Mouse (Mus musculus) left cerebral cortex, postnatal 4 days (tissue): ENCODE measurements around the gene Olfr235. TPM values are rescaled to one million over a fixed set of nuclear protein-coding genes. Genes with fewer than 3 reads are reported as not detected.
"Not testable (repeated sequence)": the region's sequence is repeated elsewhere in the genome, so short reads cannot be mapped to it uniquely, and the experiment has no call there.

Experiments
- DNase-seq: peaks from one replicate; pipeline ENCODE4 v3.0.0-alpha.2; 2022
- intact Hi-C: fragments of 180-260 bp; cut with DNase I; formaldehyde crosslinking; loops from one replicate; pipeline ENCODE4 v1.15.1; 2025
- total RNA-seq, 2 experiments: library from RNA; stranded (reverse); gene quantifications; 2 replicates each; pipeline ENCODE4 v1.2.3; 2021

Gene Olfr235
- total RNA-seq, result under 1 TPM in 1 of 2 experiments, not detected in 1; 0.18 TPM

- no peak for DNase-seq
Observed at GRCm38 (mm10) chr19:12260732-12261131, at the start of gene Olfr235. Gene Olfr235, plus strand, starts transcription at chr19:12261032.

GRCm38 (mm10) chr19:12232496-12232895, 28.3 kb upstream of the Olfr235 start, which contains the start of gene Olfr1432:
Gene Olfr1432, minus strand, starts transcription at chr19:12232596.
- DNase-seq, intact Hi-C loops: not testable (repeated sequence)

More at GRCm38 (mm10) chr19:12260732-12261131, at the start of gene Olfr235:
- intact Hi-C loops, result no loop called here

GRCm38 (mm10) chr19:12241559-12241958, 19.3 kb upstream of the Olfr235 start, which contains the start of gene Olfr262:
Gene Olfr262, minus strand, starts transcription at chr19:12241659.
- no peak for DNase-seq

GRCm38 (mm10) chr19:12279554-12279953, 18.7 kb downstream of the Olfr235 start, which contains the start of gene Olfr1434:
Gene Olfr1434, plus strand, starts transcription at chr19:12279854.
- intact Hi-C loops, result no loop called here

More at GRCm38 (mm10) chr19:12241559-12241958, 19.3 kb upstream of the Olfr235 start, which contains the start of gene Olfr262:
- intact Hi-C loops, result no loop called here

GRCm38 (mm10) chr19:12292979-12293378, 32.1 kb downstream of the Olfr235 start:
- intact Hi-C loops, result no loop called here
- no peak for DNase-seq

More at GRCm38 (mm10) chr19:12279554-12279953, 18.7 kb downstream of the Olfr235 start, which contains the start of gene Olfr1434:
- no peak for DNase-seq

- intact Hi-C loops, DNase-seq: not testable (repeated sequence)
Observed at GRCm38 (mm10) chr19:12299030-12299429, 38.2 kb downstream of the Olfr235 start, which contains the start of gene Olfr1436. Gene Olfr1436, minus strand, starts transcription at chr19:12299130.

Other genes starting within 250 kb of the Olfr235 start
- not detected for gene Olfr1423, start 219.7 kb upstream of the Olfr235 start, total RNA-seq
- not detected for gene Olfr1424, start 198.3 kb upstream of the Olfr235 start, total RNA-seq
- gene Olfr1425, start 183.3 kb upstream of the Olfr235 start, total RNA-seq, result not detected
- not detected for gene Olfr1426, start 169.0 kb upstream of the Olfr235 start, total RNA-seq
- not detected for gene Olfr1427, start 157.7 kb upstream of the Olfr235 start, total RNA-seq
- not detected for gene Olfr1428, start 145.1 kb upstream of the Olfr235 start, total RNA-seq
- gene Olfr76, start 137.8 kb upstream of the Olfr235 start, total RNA-seq, result not detected
- not detected for gene Olfr1555-ps1, start 90.9 kb upstream of the Olfr235 start, total RNA-seq
- not detected for gene Olfr1431, start 60.4 kb upstream of the Olfr235 start, total RNA-seq
- gene Olfr1432, start 28.4 kb upstream of the Olfr235 start, total RNA-seq, result not detected
- gene Olfr262, start 19.4 kb upstream of the Olfr235 start, total RNA-seq, result not detected
- gene Olfr1434, start 18.8 kb downstream of the Olfr235 start, total RNA-seq, result not detected
- not detected for gene Olfr1436, start 38.1 kb downstream of the Olfr235 start, total RNA-seq
- gene Olfr1437, start 64.1 kb downstream of the Olfr235 start, total RNA-seq, result not detected
- gene Olfr1438-ps1, start 74.9 kb downstream of the Olfr235 start, total RNA-seq, result not detected
- not detected for gene Olfr1440, start 126.2 kb downstream of the Olfr235 start, total RNA-seq
- gene Olfr1441, start 156.4 kb downstream of the Olfr235 start, total RNA-seq, result not detected
- gene Pfpl, start 166.9 kb downstream of the Olfr235 start, total RNA-seq, result not detected
- gene Mpeg1, start 199.7 kb downstream of the Olfr235 start, total RNA-seq, result 1 to 10 TPM; 3.7 to 5.0 TPM
- 100 to 1,000 TPM; 124 to 146 TPM for gene Dtx4, start 240.4 kb downstream of the Olfr235 start, total RNA-seq